Mouse (Mus musculus): ENCODE measurements at regions not wholly inside any gene's neighbourhood (a gene's known extent, or its start where the extent isn't known, plus 50 kb on each side); places are given as distances from the start of the nearest gene placed in this dataset.

- no peaks in the 10 kb centered on the region for H3K4me1 ChIP-seq (ENCODE audit: control insufficient read depth, insufficient read depth, low read length)
- H3K4me2 ChIP-seq (ENCODE audit: low read depth, low read length), result no peak overlapping the region
- H3K4me3 ChIP-seq (ENCODE audit: low read depth, low read length), result no peak overlapping the region
- no peak overlapping the region for H3K9ac ChIP-seq (replicated peaks; ENCODE audit: low read depth, low read length)
- 30% methylated on average over 5 of the region's 5 CpGs for WGBS
- H3K36me3 ChIP-seq (ENCODE audit: control insufficient read depth, insufficient read depth, low read length), result no peaks in the 10 kb centered on the region
- H3K27ac ChIP-seq (ENCODE audit: low read depth, low read length), result no peak overlapping the region
- H3K27me3 ChIP-seq (ENCODE audit: control insufficient read depth, insufficient read depth, low read length), result no peaks in the 10 kb centered on the region
- no peaks in the 10 kb centered on the region for H3K9me3 ChIP-seq (ENCODE audit: control insufficient read depth, low read length)
- ATAC-seq (ENCODE audit: low read depth), result no peak
Observed at GRCm38 (mm10) chr1:83896650-83897049, 467.3 kb downstream of the Pid1 start.

DNA sequence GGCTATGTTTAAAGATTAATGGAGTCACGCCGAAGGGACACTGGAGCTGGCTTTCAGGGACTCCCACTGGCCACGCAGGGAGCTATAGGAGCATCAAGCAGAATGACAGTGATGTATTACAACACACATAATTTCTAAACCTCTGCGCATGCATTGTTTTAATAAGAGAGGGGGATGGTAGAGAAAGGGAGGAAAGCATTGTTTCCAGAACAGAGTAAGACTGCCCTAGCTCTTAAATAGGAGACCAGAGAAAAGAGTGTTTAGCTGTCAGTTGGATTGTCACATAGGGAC lies 471.1 kb upstream of the Sphkap start:
- ATAC-seq (ENCODE audit: low read depth), result peak; percentile 83

DNA sequence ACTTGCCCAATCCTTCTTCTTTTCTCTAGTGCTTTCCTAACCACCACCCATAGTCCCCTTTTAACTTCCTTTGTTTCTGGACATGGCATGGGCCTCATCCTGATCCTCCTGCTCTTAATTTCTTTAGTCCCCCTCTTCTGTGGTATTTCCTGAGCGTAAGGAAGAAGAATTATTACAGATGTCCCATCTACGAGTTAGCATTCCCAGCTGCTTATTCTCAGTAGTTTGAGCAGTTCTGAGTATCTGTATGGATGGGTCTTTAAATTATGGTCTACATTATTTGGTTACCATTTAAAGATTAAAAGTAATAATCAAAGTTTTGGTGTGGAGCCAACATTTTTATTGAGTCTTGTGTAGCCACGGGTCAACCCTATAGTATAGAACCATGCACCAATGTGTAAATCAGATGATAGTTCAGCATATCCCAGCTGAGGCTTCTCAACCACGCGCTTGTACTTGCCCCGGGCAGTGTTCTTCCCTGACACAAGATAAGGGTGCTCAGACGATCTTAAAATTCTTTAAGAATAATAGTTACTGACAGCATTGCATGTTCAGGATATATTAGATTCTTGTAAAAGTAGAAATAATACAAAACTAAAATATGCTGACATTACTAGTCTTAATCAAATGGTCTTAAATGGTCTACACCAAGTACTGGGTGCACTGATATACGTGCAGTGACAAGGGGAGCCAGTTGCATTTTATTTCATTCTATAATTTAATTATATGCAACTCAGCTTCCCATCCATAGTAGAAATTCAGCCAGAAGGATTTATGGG lies 470.5 kb upstream of the Sphkap start:
- Histone ChIP-seq H3K27ac (ENCODE audit: low read depth, low read length) (no peak overlapping the region), H3K4me1 (ENCODE audit: control insufficient read depth, insufficient read depth, low read length) (no peaks in the 10 kb centered on the region), H3K4me3 (ENCODE audit: low read depth, low read length) (no peak overlapping the region), H3K4me2 (ENCODE audit: low read depth, low read length) (no peak overlapping the region), H3K9me3 (ENCODE audit: control insufficient read depth, low read length) (no peaks in the 10 kb centered on the region), H3K9ac (replicated peaks; ENCODE audit: low read depth, low read length) (no peak overlapping the region), H3K27me3 (ENCODE audit: control insufficient read depth, insufficient read depth, low read length) (no peaks in the 10 kb centered on the region), H3K36me3 (ENCODE audit: control insufficient read depth, insufficient read depth, low read length) (no peaks in the 10 kb centered on the region)
- WGBS, result 47% methylated on average over 8 of the region's 8 CpGs
- ATAC-seq (ENCODE audit: low read depth), result peak; percentile 75

More for the DNA sequence above, 471.1 kb upstream of the Sphkap start:
- H3K9ac ChIP-seq (replicated peaks; ENCODE audit: low read depth, low read length), result no peak overlapping the region
- no peaks in the 10 kb centered on the region for H3K36me3 ChIP-seq (ENCODE audit: control insufficient read depth, insufficient read depth, low read length)
- H3K4me3 ChIP-seq (ENCODE audit: low read depth, low read length), result no peak overlapping the region
- H3K9me3 ChIP-seq (ENCODE audit: control insufficient read depth, low read length), result no peaks in the 10 kb centered on the region
- no peaks in the 10 kb centered on the region for H3K4me1 ChIP-seq (ENCODE audit: control insufficient read depth, insufficient read depth, low read length)
- WGBS, result 25% methylated on average over 4 of the region's 4 CpGs
- no peaks in the 10 kb centered on the region for H3K27me3 ChIP-seq (ENCODE audit: control insufficient read depth, insufficient read depth, low read length)
- H3K4me2 ChIP-seq (ENCODE audit: low read depth, low read length), result no peak overlapping the region
- no peak overlapping the region for H3K27ac ChIP-seq (ENCODE audit: low read depth, low read length)

DNA sequence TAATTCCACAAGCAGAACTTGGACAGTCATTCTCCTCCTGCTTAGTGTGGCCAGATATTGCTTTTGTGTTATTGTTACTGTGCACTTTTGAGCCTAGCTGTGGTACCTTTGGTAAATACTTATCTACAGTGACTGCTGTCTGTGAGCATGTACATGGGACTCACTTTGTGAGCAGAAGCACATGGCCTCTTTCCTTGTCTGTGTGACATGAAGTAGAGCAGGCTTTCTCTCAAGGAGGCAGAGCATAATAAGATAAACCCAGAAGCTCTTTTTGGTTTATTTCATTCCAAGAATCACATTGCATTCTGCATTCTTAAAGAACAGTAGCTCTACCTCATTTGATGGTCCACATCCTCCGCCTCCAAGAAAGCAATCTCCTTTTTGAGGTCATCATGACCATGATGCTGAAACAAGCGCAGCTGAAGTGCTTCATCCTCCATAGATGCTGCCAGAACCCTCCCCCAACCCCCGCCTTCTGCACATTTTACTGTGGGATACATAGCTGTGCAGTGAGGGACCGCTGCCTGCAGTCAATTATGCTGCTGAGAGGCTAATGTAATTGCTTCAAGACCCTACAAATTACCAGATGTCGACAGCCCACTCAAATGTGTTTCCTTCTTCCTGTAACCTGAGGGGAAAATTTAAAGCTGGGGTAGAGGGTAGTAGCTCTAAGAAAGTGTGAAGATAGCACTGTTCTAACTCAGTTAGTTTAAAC lies 463.0 kb upstream of the Sphkap start:
- 17% methylated on average over 5 of the region's 5 CpGs for WGBS
- H3K4me1 ChIP-seq (ENCODE audit: control insufficient read depth, insufficient read depth, low read length), result peaks cover 8% of the 10 kb centered on the region; the same call in 1 of the 2 replicates
- no peaks in the 10 kb centered on the region for H3K36me3 ChIP-seq (ENCODE audit: control insufficient read depth, insufficient read depth, low read length)
- peak; percentile 93 for ATAC-seq (ENCODE audit: low read depth)
- no peak overlapping the region for H3K4me2 ChIP-seq (ENCODE audit: low read depth, low read length)
- H3K9me3 ChIP-seq (ENCODE audit: control insufficient read depth, low read length), result no peaks in the 10 kb centered on the region
- no peak overlapping the region for H3K9ac ChIP-seq (replicated peaks; ENCODE audit: low read depth, low read length)
- H3K27ac ChIP-seq (ENCODE audit: low read depth, low read length), result peak overlapping the region; percentile 12; the same call in 1 of the 2 replicates
- no peaks in the 10 kb centered on the region for H3K27me3 ChIP-seq (ENCODE audit: control insufficient read depth, insufficient read depth, low read length)
- no peak overlapping the region for H3K4me3 ChIP-seq (ENCODE audit: low read depth, low read length)

- Histone ChIP-seq H3K36me3 (ENCODE audit: control insufficient read depth, insufficient read depth, low read length) (no peaks in the 10 kb centered on the region), H3K9me3 (ENCODE audit: control insufficient read depth, low read length) (no peaks in the 10 kb centered on the region), H3K9ac (replicated peaks; ENCODE audit: low read depth, low read length) (no peak overlapping the region), H3K4me3 (ENCODE audit: low read depth, low read length) (no peak overlapping the region), H3K27ac (ENCODE audit: low read depth, low read length) (no peak overlapping the region), H3K4me2 (ENCODE audit: low read depth, low read length) (no peak overlapping the region), H3K4me1 (ENCODE audit: control insufficient read depth, insufficient read depth, low read length) (peaks cover 8% of the 10 kb centered on the region; the same call in 1 of the 2 replicates), H3K27me3 (ENCODE audit: control insufficient read depth, insufficient read depth, low read length) (no peaks in the 10 kb centered on the region)
- no peak for ATAC-seq (ENCODE audit: low read depth)
- 80% methylated on average over 2 of the region's 2 CpGs for whole genome bisulfite sequencing
Observed at GRCm38 (mm10) chr1:83869046-83869445, 461.0 kb upstream of the Sphkap start.

DNA sequence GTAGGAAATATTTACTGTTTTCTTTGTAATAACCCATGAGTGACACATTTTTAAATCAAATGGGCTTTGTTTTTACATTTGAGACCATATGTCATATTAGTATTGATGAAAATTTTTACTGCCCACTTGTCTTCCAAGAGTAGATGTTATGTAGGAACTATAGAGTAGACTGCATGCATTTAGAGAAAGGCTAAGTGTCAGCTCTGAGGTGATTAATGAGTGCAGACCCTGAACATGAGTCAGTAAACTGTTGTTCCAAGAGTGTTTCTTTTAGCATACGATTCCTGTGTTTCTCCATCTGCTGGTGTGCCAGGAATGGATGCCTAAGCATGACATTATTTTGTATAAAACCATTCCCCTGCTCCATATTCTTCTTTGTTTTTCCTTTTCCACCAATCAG lies 454.5 kb upstream of the Sphkap start:
- WGBS, result 17% methylated on average over 1 of the region's 1 CpGs
- H3K4me1 ChIP-seq (ENCODE audit: control insufficient read depth, insufficient read depth, low read length), result peaks cover 2% of the 10 kb centered on the region; the same call in 1 of the 2 replicates
- H3K4me3 ChIP-seq (ENCODE audit: low read depth, low read length), result no peak overlapping the region
- no peaks in the 10 kb centered on the region for H3K27me3 ChIP-seq (ENCODE audit: control insufficient read depth, insufficient read depth, low read length)
- H3K9ac ChIP-seq (replicated peaks; ENCODE audit: low read depth, low read length), result no peak overlapping the region
- H3K27ac ChIP-seq (ENCODE audit: low read depth, low read length), result no peak overlapping the region
- no peak overlapping the region for H3K4me2 ChIP-seq (ENCODE audit: low read depth, low read length)
- no peaks in the 10 kb centered on the region for H3K36me3 ChIP-seq (ENCODE audit: control insufficient read depth, insufficient read depth, low read length)
- no peaks in the 10 kb centered on the region for H3K9me3 ChIP-seq (ENCODE audit: control insufficient read depth, low read length)
- no peak for ATAC-seq (ENCODE audit: low read depth)

GRCm38 (mm10) chr1:83862128-83862527 lies 454.1 kb upstream of the Sphkap start:
- H3K9ac ChIP-seq (replicated peaks; ENCODE audit: low read depth, low read length), result no peak overlapping the region
- no peaks in the 10 kb centered on the region for H3K9me3 ChIP-seq (ENCODE audit: control insufficient read depth, low read length)
- ATAC-seq (ENCODE audit: low read depth), result no peak
- H3K27ac ChIP-seq (ENCODE audit: low read depth, low read length), result no peak overlapping the region
- peaks cover 2% of the 10 kb centered on the region; the same call in 1 of the 2 replicates for H3K4me1 ChIP-seq (ENCODE audit: control insufficient read depth, insufficient read depth, low read length)
- no peaks in the 10 kb centered on the region for H3K36me3 ChIP-seq (ENCODE audit: control insufficient read depth, insufficient read depth, low read length)
- H3K4me2 ChIP-seq (ENCODE audit: low read depth, low read length), result no peak overlapping the region
- 19% methylated on average over 3 of the region's 3 CpGs for WGBS
- no peak overlapping the region for H3K4me3 ChIP-seq (ENCODE audit: low read depth, low read length)
- no peaks in the 10 kb centered on the region for H3K27me3 ChIP-seq (ENCODE audit: control insufficient read depth, insufficient read depth, low read length)

DNA sequence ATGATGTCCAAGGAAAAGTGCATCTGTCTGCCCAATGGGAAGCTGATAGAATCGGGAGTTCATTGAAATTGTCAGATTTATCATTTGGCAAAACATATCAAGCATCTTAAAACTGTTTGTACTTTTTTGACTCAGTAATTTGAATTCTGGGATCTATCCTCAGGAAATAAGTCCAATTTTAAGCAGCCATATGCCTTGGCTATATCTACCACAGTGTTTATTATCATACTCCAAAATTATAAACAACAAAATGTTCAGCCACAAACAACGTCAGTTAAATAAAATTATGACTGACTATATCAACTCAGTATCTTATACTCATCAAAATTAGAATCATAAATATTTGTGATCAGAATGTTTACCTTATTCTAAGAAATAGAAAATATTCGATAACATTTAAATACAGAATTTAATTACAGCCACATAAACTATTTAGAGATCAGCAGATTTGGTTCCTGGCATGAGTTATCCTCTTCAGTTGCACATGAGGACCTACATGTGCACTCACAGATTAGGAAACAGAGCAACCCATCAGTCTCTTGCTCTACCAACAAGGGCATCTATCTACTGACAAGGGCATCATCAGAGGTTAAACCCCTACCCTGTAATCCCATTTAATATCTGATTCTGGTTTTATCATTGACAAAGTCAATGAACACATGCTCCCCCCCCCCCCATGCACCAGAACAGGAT lies 451.9 kb upstream of the Sphkap start:
- WGBS, result 93% methylated on average over 3 of the region's 3 CpGs
- no peak for ATAC-seq (ENCODE audit: low read depth)
- Histone ChIP-seq H3K27ac (ENCODE audit: low read depth, low read length) (no peak overlapping the region), H3K9me3 (ENCODE audit: control insufficient read depth, low read length) (no peaks in the 10 kb centered on the region), H3K9ac (replicated peaks; ENCODE audit: low read depth, low read length) (no peak overlapping the region), H3K4me3 (ENCODE audit: low read depth, low read length) (no peak overlapping the region), H3K4me2 (ENCODE audit: low read depth, low read length) (no peak overlapping the region), H3K27me3 (ENCODE audit: control insufficient read depth, insufficient read depth, low read length) (no peaks in the 10 kb centered on the region), H3K36me3 (ENCODE audit: control insufficient read depth, insufficient read depth, low read length) (no peaks in the 10 kb centered on the region), H3K4me1 (ENCODE audit: control insufficient read depth, insufficient read depth, low read length) (peaks cover 2% of the 10 kb centered on the region; the same call in 1 of the 2 replicates)

DNA sequence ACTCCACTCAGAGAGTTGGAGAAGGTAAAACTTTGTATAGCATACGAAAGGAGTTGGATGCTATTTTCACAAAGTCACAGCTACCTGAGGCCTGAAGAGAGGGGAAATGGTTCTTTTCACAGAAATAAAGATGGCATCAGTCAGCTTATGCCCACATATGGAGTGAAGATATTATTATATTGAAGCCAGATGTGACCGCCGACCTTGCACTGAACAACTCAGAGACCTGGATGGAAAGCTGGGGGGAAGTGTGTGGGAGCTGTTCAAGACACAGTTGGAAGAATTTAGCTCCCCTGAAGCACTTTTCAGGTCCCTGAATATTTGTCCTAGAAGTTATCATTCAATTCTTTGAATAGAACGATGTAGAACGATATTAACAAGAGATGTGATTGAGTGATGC lies 446.0 kb upstream of the Sphkap start:
- no peak for ATAC-seq (ENCODE audit: low read depth)
- Histone ChIP-seq H3K4me3 (ENCODE audit: low read depth, low read length) (no peak overlapping the region), H3K9ac (replicated peaks; ENCODE audit: low read depth, low read length) (no peak overlapping the region), H3K27me3 (ENCODE audit: control insufficient read depth, insufficient read depth, low read length) (no peaks in the 10 kb centered on the region), H3K27ac (ENCODE audit: low read depth, low read length) (no peak overlapping the region), H3K4me1 (ENCODE audit: control insufficient read depth, insufficient read depth, low read length) (no peaks in the 10 kb centered on the region), H3K4me2 (ENCODE audit: low read depth, low read length) (no peak overlapping the region), H3K9me3 (ENCODE audit: control insufficient read depth, low read length) (no peaks in the 10 kb centered on the region), H3K36me3 (ENCODE audit: control insufficient read depth, insufficient read depth, low read length) (no peaks in the 10 kb centered on the region)
- 94% methylated on average over 5 of the region's 5 CpGs for WGBS
